Mouse (Mus musculus): ENCODE results near the gene Rbm44.

The Rbm44 gene

GRCm38 (mm10) chr1:91144813-91145212, at the start of gene Rbm44:
Gene Rbm44 (plus strand): TSS chr1:91145089.
- DNase-seq: peak in 1 of 2 experiments; percentile 14

- DNase-seq: peak; percentile 28 to 48
Observed at GRCm38 (mm10) chr1:91095258-91095657, 49.6 kb upstream of the Rbm44 start.

GRCm38 (mm10) chr1:91095853-91096252, 49.0 kb upstream of the Rbm44 start:
- DNase-seq: peak in 1 of 2 experiments; percentile 18

- peak; percentile 70 to 82 for DNase-seq
Observed at GRCm38 (mm10) chr1:91096490-91096889, 48.4 kb upstream of the Rbm44 start.

GRCm38 (mm10) chr1:91097283-91097834, 47.5 kb upstream of the Rbm44 start:
- DNase-seq: peak; percentile 44 to 64

GRCm38 (mm10) chr1:91098887-91099286, 46.0 kb upstream of the Rbm44 start:
- DNase-seq: peak; percentile 79 to 82

GRCm38 (mm10) chr1:91101709-91102440, 43.0 kb upstream of the Rbm44 start:
- DNase-seq: no peak

GRCm38 (mm10) chr1:91103366-91103983, 41.4 kb upstream of the Rbm44 start:
- DNase-seq: no peak

GRCm38 (mm10) chr1:91107548-91107947, 37.3 kb upstream of the Rbm44 start:
- no peak for DNase-seq

- no peak for DNase-seq
Observed at GRCm38 (mm10) chr1:91109302-91109701, 35.6 kb upstream of the Rbm44 start.

- no peak for DNase-seq
Observed at GRCm38 (mm10) chr1:91112171-91112570, 32.7 kb upstream of the Rbm44 start.

- no peak for DNase-seq
Observed at GRCm38 (mm10) chr1:91112606-91113005, 32.3 kb upstream of the Rbm44 start.

GRCm38 (mm10) chr1:91122121-91122520, 22.8 kb upstream of the Rbm44 start:
- no peak for DNase-seq

GRCm38 (mm10) chr1:91123004-91123403, 21.9 kb upstream of the Rbm44 start:
- no peak for DNase-seq

- no peak for DNase-seq
Observed at GRCm38 (mm10) chr1:91123466-91123865, 21.4 kb upstream of the Rbm44 start.

GRCm38 (mm10) chr1:91128849-91129248, 16.0 kb upstream of the Rbm44 start:
- no peak for DNase-seq

GRCm38 (mm10) chr1:91137036-91137435, 7.9 kb upstream of the Rbm44 start:
- DNase-seq: no peak

GRCm38 (mm10) chr1:91151509-91151908, 6.6 kb downstream of the Rbm44 start:
- no peak for DNase-seq

GRCm38 (mm10) chr1:91166798-91167197, 21.9 kb downstream of the Rbm44 start:
- DNase-seq: no peak

- no peak for DNase-seq
Observed at GRCm38 (mm10) chr1:91169157-91169556, 24.3 kb downstream of the Rbm44 start.

GRCm38 (mm10) chr1:91174796-91175195, 29.9 kb downstream of the Rbm44 start:
- no peak for DNase-seq

- DNase-seq: no peak
Observed at GRCm38 (mm10) chr1:91176026-91176425, 31.1 kb downstream of the Rbm44 start.

GRCm38 (mm10) chr1:91176871-91177270, 32.0 kb downstream of the Rbm44 start:
- no peak for DNase-seq

GRCm38 (mm10) chr1:91179086-91179485, 34.2 kb downstream of the Rbm44 start:
- DNase-seq: peak; percentile 89 to 90

Data from thymus, postnatal 36 days (tissue).